Mouse (Mus musculus): ENCODE measurements at regions not wholly inside any gene's neighbourhood (a gene's known extent, or its start where the extent isn't known, plus 50 kb on each side); places are given as distances from the start of the nearest gene placed in this dataset.

- DNase-seq: no peak
Measured at GRCm38 (mm10) chr9:30770436-30771173, 151.6 kb downstream of the Adamts15 start.

- no peak for DNase-seq
Measured at GRCm38 (mm10) chr9:30769435-30769729, 152.9 kb downstream of the Adamts15 start.

DNA sequence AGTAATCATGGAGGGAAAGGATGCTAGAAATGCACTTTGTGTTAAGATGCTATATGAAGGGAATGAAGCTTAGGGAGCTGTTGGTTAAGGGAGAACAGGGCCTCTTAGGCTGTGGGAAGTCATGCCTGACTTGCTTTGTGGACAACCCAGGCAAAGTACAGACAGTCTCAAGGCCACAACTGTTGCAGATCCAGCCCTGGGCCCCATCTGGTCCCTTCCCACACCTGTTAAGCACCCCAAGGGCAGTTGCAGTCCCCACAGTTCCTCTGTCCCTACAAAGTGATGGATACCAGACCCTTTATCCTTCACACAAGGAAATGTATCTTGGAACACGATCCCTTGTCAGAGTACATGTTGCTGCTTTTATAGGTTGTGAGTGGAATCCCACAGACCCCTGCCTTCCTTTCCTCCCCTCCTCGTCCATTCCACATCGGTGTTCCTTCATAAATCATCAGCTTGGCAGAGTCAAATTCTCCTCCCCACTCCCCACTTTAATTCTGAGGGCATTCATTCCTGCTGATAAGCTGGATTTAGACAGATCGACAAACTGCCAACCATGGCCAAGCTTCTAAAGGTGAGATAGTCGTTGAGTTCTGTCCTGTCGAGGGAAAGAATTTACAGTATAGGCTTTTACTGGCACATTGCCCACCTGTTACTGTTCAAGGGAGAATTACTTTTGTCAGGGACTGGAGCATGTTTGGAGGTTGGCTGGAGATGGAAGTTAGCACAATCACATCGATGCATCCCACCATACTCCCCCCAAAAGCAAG, 153.4 kb downstream of the Adamts15 start:
- DNase-seq: no peak

DNA sequence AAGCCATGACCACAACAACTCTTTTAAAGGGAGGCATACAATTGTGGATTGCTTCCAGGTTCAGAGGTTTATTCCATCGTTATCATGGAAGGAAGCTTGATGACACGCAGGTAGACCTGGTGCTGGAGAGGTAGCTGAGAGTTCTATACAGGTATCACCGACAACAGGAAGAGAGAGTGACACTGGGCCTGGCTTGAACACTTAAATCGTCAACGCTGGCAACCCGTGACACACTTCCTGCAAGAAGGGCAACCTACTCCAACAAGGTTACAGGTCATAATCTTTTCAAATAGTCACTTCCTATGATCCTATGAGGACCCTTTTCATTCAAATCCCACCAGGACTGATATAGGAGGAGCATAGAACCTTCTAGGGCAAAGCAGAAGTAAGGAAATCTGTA, 155.6 kb downstream of the Adamts15 start:
- no peak for DNase-seq

DNA sequence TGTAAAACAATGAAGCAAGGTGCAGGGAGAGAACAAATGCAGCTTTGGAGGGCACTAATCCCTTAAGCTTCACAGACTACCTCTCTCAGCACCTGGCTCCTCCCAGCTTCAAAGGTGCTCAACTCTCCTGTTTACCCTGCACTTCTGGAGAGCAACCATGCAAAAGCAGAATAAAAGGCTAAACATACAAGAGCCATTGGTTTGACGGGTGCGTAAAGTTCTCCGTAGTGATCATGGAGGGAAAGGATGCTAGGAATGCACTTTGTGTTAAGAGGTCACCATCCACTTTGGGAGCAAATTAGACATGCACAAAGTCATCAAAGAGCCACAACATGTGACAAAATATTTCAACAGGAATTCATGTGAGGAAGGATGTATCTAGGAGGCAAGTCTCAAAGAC, 156.1 kb downstream of the Adamts15 start:
- no peak for DNase-seq

DNA sequence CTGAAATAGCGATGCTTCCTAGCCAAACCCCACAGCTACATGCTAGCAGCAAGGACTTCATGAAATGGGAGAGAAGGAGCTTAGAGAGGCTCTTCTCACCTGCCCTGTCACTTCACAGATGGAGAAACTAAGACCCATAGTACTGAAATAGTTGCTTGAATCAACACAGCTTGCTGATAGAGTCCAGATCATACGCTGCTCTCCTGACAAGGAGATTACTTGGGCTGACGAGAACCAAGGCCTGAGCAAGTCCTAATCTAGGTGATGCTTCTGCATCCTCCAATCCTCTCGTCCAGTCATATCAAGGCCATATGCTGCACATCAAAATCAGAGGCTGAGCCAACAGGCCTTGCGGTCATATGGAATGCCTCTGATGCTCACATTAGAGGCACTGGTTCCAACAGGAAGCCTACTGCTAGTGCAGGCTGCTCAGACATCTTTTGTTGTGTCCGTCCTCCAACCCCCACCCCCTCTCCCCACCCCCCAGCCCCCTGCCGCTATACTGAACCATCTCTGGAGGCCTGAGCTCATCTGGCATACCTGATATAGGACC, 157.2 kb downstream of the Adamts15 start:
- DNase-seq: no peak

DNA sequence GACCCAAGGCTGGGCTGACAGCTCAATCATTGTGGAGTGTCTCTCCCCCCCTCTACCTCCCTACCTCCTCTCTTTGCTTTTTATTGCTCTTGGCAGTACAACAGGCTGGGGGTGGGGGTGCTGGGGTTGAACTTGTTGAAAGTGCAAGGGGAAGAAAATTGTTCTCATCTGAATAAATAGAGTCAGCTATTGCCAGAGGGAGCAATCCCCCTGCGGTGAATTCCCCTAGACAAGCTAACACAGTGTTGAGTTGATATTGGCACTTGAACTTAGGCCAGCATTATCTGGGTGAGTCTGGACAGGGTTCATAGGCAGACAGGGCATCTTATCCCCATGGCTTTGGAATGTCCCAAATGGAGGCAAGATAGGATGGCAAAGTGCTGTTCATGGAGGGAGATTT, 159.3 kb downstream of the Adamts15 start:
- no peak for DNase-seq

GRCm38 (mm10) chr9:30758121-30758520, 164.1 kb downstream of the Adamts15 start:
- DNase-seq: no peak

DNA sequence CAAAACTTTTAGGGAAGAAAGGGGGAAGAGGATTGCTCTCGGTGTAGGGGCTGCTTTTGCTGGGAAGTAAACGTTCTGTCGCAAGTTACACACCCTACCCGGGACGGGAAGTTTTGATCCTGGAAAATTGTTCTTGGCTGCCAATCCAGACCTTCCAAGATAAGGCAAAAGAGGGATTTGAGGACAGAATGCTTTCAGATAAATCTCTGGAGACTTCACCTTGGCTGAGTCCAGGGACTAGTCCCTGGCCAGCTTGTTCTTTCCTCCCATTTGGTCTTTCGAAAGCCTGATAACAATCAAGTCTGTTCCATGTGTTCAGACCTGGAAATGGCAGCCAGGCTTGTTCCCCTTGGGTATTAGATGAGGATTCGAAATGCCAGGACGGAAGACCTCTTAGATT, 164.8 kb downstream of the Adamts15 start:
- no peak for DNase-seq

- DNase-seq: no peak
Measured at GRCm38 (mm10) chr9:30756796-30757195, 165.5 kb downstream of the Adamts15 start.

DNA sequence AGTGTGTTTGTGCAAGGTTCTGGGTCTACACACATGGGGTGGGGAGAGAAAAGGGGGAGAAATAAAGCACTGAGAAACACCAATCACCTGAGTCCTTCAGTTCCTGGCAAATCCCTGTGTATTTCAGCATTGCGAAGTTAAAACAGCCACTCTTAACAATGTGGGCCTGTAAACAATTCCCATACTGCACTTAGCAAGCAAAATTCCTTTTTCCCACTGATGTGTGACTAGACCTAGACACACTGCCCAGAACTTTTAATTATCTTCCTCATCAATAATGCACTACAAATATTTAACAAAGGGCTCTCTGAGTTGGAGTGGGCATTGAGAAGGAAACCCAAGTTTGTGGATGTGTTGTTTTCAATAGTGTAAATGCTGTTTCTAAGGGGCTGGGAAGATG, 166.7 kb downstream of the Adamts15 start:
- no peak for DNase-seq

- no peak for DNase-seq
Measured at GRCm38 (mm10) chr9:30754826-30755225, 167.4 kb downstream of the Adamts15 start.

- DNase-seq: no peak
Measured at GRCm38 (mm10) chr9:30743471-30743870, 178.8 kb downstream of the Adamts15 start.

DNA sequence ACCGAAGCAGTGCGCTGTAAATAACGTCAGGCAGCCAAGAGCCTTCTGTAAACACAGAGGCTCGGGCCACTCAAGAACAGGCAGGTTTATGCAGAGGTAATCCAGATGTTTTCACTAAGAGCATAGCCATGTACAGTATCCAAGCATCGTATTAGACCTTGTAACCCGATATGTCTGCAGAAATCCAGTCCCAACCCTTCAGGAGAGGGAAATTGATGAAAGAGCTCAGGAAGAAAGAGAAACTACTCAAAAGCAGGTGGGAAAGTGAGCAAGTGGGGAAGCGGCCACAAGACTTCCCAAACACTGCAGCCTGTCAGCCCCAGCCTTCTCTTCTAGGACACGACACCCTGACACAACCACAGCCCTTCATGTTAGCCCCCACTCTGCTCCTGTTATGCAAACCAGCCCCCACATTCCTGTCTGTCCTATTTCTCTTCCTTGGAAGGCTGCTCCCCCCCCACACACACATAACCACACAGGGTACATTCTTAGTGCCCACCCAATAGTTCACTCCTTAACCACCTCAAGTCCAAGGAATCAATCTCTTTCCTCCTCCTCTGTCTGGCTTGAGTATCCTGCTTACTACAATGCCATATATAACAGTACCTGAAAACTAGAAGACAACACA, 179.7 kb downstream of the Adamts15 start:
- DNase-seq: no peak

- no peak for DNase-seq
Measured at GRCm38 (mm10) chr9:30731687-30732086, 190.6 kb downstream of the Adamts15 start.

DNA sequence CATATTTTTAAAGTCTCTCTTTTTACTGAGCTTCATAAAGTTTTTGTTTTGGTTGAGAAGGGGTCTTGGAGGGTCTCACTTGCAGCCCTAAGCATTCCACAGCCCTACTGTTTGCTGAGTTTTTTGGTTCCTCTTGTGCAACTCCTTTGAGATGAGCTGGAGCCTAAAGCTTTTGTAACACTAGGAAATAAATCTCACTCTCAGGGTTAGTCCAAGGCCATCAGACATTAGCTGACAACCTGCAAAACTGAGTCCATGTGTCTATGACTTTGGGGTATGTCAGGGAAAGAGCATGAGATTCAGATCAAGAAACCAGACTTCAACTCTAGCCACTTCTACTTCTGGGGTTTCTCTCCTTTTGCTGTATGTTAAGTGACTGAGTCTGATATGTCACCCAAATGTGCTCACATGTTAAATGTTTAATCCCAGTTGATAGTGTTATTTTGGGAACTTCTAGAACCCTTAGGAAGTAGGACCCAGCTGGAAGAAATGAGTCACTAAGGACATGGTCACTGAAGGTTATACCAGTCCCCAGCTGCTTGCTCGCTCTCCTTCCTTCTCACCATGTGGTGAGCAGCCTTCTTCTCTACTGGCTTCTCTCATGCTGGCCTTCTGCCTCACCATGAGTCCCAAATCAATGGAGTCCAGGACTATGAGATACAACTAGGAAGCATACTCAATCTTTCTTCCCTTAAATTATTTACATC, 198.7 kb downstream of the Adamts15 start:
- DNase-seq: no peak

DNA sequence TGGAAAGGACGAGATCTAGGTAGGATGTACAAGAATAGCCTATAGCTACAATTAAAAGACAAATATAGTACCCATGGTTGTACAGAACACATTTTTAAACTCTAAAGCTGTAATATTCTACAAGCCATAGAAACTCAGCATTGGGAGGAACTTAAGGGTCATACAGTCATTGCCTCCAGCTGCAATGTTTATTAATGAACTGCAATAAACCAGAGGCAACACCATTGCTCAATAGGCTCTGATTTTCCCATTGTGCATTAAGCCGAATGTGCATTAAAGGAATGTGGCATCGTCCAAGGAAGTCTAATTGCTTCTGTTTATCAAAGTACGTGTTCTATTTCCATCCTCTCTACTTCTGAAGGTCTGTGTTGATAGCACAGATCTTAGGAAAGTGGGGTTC, 200.4 kb downstream of the Adamts15 start:
- DNase-seq: no peak

DNA sequence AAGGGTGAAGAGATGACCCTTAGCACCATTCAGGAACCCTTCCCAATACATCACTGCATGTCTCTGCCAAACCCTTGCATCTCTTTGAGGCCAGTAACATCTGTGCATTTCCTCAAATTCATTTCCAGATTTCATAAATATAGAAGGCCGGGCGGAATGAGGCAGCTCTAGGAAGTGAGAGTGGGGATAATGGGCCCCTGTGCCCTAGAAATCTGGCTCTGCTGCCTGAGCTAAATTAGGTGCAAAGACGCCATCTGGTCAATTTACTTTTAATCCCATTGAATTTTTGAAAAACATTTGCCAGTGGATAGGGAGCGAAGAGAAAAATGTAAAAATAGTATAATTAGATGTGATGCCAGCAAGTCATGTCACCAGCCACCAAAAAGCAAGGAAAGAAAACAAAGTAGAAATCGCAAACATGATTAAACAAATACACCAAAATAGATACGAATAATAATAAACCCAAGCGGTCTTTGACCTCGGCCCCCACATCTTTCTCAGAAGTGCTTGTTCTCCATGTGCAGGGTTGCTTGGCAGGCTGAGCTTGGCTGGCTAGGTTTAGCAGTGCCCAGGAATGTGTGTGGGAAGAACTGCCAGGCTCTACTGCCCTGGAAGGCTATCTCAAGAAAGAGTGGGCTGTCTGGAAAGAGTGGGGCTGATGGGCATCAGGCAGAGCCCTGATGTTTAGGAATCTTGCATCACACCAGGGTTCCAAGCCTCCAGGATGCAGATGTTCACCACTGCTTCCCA, 205.7 kb downstream of the Adamts15 start:
- DNase-seq: no peak

DNA sequence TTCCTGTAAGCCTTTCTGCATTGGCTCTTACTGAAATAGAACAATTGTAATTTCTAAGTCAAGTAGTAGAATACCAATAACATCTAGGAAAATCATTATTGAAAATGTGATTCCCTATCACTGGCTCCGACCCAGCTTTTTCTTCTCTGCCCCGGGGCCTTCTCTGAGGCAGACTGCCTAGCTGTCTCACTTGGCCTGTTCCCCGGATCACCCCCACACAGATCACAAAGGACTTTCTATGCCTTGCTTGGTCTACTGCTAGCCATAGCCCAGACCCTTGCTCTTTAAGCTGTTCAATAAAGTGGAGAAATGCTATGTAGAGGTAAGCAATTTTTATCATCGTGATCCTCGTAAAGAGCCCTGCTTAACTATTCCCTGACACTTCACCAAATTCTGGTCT, 212.1 kb downstream of the Adamts15 start:
- DNase-seq: no peak

GRCm38 (mm10) chr9:30699848-30700247, 222.4 kb downstream of the Adamts15 start:
- DNase-seq: no peak

GRCm38 (mm10) chr9:30697533-30697932, 224.7 kb downstream of the Adamts15 start:
- no peak for DNase-seq

GRCm38 (mm10) chr9:30668095-30668494, 241.2 kb downstream of the Snx19 start:
- no peak for DNase-seq

Data from adrenal gland, postnatal 25 days (tissue).